Mouse (Mus musculus) embryonic fibroblast, embryonic 13.5 days (primary cell): ENCODE measurements around the gene Cfap43.

ENCODE experiments used
- CTCF ChIP-seq: IDR thresholded peaks from 2 replicates; pipeline ENCODE4 v1.5.1; 2011; ENCODE audit warnings: mild to moderate bottlenecking, control low read depth, low read length, moderate library complexity, borderline replicate concordance; ENCODE audit not compliant: insufficient read depth
- POLR2A ChIP-seq: IDR thresholded peaks from 2 replicates; pipeline ENCODE4 v1.6.1; 2011; ENCODE audit warnings: low read depth, mild to moderate bottlenecking, control low read depth, low read length, moderate library complexity

GRCm38 (mm10) chr19:47689592-47689991 lies 229.5 kb downstream of the Cfap43 start:
- TF ChIP-seq POLR2A, result no peak
- no peak for TF ChIP-seq CTCF
